Mouse (Mus musculus) liver, postnatal 0 days (tissue): ENCODE data around the gene Zfp51. TPM values are rescaled to one million over a fixed set of nuclear protein-coding genes. Genes with fewer than 3 reads are reported as not detected.
A peak's percentile ranks its signal among the peaks of the same experiment; 100 is the strongest.

Source experiments
- ATAC-seq: fragments of 200-750 bp; cut with Nextera tagmentation; 2 replicates; pipeline ENCODE4 v1.8.0; 2017; ENCODE audit warnings: mild to moderate bottlenecking, moderate library complexity
- DNase-seq: peaks from one replicate; pipeline ENCODE4 v3.0.0-alpha.2; 2016
- H3K27ac ChIP-seq: fragments of 300-500 bp; sonication (generic); 2 replicates; pipeline ENCODE4 v1.5.1; 2014; ENCODE audit warnings: antibody characterized with exemption, moderate library complexity, mild to moderate bottlenecking, low read depth
- H3K27me3 ChIP-seq: fragments of 300-500 bp; sonication (generic); 2 replicates; pipeline ENCODE4 v1.6.1; 2014; ENCODE audit warnings: low read length, control low read depth, mixed read lengths; ENCODE audit not compliant: insufficient read depth
- H3K36me3 ChIP-seq: fragments of 300-500 bp; sonication (generic); replicated peaks from 2 replicates; pipeline ENCODE4 v1.6.1; 2014; ENCODE audit warnings: mild to moderate bottlenecking, control low read depth, low read length, moderate library complexity, mixed read lengths; ENCODE audit not compliant: insufficient read depth
- H3K4me1 ChIP-seq: fragments of 300-500 bp; sonication (generic); 2 replicates; pipeline ENCODE4 v1.6.1; 2014; ENCODE audit warnings: antibody characterized with exemption, mild to moderate bottlenecking, control low read depth; ENCODE audit not compliant: insufficient read depth
- H3K4me2 ChIP-seq: fragments of 300-500 bp; sonication (generic); 2 replicates; pipeline ENCODE4 v1.6.1; 2014; ENCODE audit warnings: low read depth, mild to moderate bottlenecking, low read length, moderate library complexity, mixed read lengths
- H3K4me3 ChIP-seq: fragments of 300-500 bp; sonication (generic); 2 replicates; pipeline ENCODE4 v1.5.1; 2014; ENCODE audit warnings: low read depth, low read length
- H3K9ac ChIP-seq: fragments of 300-500 bp; sonication (generic); replicated peaks from 2 replicates; pipeline ENCODE4 v1.6.1; 2014; ENCODE audit warnings: mild to moderate bottlenecking, moderate library complexity
- H3K9me3 ChIP-seq: fragments of 300-500 bp; sonication (generic); 2 replicates; pipeline ENCODE4 v1.6.1; 2016; ENCODE audit warnings: mild to moderate bottlenecking, control low read depth, low read length, mixed read lengths
- CTCF ChIP-seq: sonication (generic); IDR thresholded peaks from 2 replicates; pipeline ENCODE4 v1.5.1; 2016; ENCODE audit warnings: antibody characterized with exemption, low read depth
- EP300 ChIP-seq: IDR thresholded peaks from 2 replicates; pipeline ENCODE4 v1.6.1; 2016; ENCODE audit warnings: antibody characterized with exemption, low read depth, mild to moderate bottlenecking
- WGBS: fragments of 180-500 bp; shearing (Covaris S2); extraction: QIAGEN DNeasy Blood & Tissue Kit; methylation state at CpG from one replicate; pipeline ENCODE4 v1.1.7; 2014; ENCODE audit not compliant: insufficient replicate concordance; 5-methylcytosine and 5-hydroxymethylcytosine counted together
- polyA plus RNA-seq: library from polyadenylated mRNA; unstranded; fragments of >200 nt; fragmentation: Nextera tagmentation; extraction: Ambion mirVana; gene quantifications from 2 replicates; pipeline ENCODE4 v1.2.1, GENCODE M21; 2015

Zfp51 gene
- polyA plus RNA-seq, 1 experiment from 2014 or later, result 4.7 TPM

DNA sequence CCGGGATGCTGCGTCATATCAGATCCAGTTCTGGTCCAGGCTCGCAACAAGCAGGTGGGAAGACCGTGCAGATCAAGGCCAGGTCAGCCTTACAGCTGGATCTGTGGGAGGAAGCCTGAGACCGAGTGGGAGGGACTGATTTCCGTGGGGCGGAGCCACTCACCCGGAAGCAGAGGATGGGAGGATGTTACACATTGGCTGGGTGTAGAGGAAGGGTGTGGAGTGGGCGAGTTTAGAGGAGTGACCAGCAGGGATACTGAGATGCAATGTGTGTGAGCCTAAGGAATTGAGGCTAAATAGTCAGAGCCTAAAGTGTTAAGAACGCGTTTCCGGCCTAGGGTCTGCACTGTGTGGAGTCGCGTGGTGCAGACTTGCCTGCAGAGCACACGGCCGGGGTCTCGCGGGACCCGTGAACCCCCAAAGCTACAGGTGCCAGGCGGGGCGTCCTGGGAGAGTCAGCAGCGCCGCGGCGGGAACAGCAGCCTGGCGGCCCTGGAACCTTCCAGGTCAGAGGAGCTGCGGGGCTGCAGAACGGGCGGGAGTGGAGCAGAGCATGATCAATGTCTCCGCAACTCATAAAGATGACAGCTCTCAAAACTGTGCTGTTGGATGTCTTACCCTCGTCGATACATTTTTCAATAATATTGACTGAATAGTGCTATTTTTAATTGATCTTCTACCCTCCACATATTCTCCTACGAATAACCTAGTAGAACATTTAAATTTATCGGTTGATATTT, 38.8 kb downstream of the Zfp51 start, which contains the start of gene Zfp53:
Gene Zfp53 (plus strand): TSS at position 239 of the 740 bp plus-strand sequence.
- Histone ChIP-seq H3K27me3 (no peaks in the 10 kb centered on the region), H3K4me3 (peak within 1 kb of the TSS; percentile 89), H3K9ac (peak within 1 kb of the TSS; percentile 81), H3K27ac (peak within 1 kb of the TSS; percentile 87), H3K4me1 (peaks cover 22% of the 10 kb centered on the region), H3K4me2 (peak within 1 kb of the TSS; percentile 94), H3K36me3 (no peaks in the 10 kb centered on the region; the same call in 1 of the 2 replicates), H3K9me3 (no peaks in the 10 kb centered on the region)
- DNase-seq, result peak; percentile 89
- TF ChIP-seq CTCF (0 out of 2 replicates have a peak, but pooled peaks have one; percentile 12), EP300 (no peak)
- WGBS, result under 1% methylated on average over 34 of the region's 34 CpGs
- peak; percentile 100 for ATAC-seq

DNA sequence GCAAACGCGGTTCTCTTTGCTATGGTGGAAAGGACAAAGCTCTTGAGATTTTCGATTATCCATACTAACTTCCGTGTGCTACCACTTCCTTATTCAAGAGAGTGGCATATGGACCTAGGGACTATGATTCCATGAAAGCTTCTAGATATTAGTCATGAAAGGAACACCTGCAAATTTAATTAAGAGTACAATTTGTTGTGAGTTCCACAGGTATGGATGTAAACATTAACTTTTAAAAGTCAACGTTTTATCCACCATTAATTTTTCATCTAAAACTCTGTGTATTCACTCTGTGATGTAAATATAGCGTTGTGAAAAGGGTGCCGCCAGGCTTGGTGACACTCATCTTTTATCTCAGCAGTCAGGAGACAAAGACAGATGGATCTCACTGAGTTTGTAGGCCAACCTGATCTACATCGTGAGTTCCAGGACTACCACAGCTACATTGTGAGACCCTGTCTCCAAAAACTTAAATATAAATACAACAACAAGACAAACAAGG, 39.4 kb downstream of the Zfp51 start:
- DNase-seq (no peak), ATAC-seq (no peak)
- peak overlapping the region; percentile 89 for H3K4me3 ChIP-seq
- TF ChIP-seq EP300 (no peak), CTCF (no peak)
- peak overlapping the region; percentile 87 for H3K27ac ChIP-seq
- H3K9ac ChIP-seq, result peak overlapping the region; percentile 81
- peak overlapping the region; percentile 94 for H3K4me2 ChIP-seq
- peaks cover 22% of the 10 kb centered on the region for H3K4me1 ChIP-seq
- no peaks in the 10 kb centered on the region; the same call in 1 of the 2 replicates for H3K36me3 ChIP-seq
- no peaks in the 10 kb centered on the region for H3K27me3 ChIP-seq
- H3K9me3 ChIP-seq, result no peaks in the 10 kb centered on the region
- WGBS, result 3% methylated on average over 8 of the region's 8 CpGs

DNA sequence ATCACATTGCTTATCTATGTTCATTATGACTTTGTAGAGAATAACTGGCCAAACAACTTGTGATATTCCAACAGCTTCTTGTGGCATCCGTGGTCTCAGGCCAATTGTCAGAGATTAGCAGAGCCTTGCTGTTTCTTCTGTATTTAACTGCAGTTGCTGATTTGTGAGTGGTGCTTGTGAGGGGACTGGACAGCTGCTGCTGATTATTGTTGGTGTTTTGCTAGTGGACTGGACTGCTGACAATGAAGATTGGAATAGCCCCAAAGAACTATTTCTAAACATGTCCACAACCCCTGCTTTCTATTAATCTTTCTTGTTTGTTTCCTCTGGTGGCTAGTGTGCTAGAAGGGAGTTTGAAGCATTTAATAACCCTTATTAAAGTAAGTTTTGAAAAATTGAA, 51.2 kb downstream of the Zfp51 start:
- Histone ChIP-seq H3K36me3 (peaks cover 22% of the 10 kb centered on the region), H3K9ac (no peak overlapping the region), H3K27ac (no peak overlapping the region), H3K27me3 (no peaks in the 10 kb centered on the region), H3K4me2 (no peak overlapping the region), H3K4me3 (no peak overlapping the region), H3K4me1 (no peaks in the 10 kb centered on the region), H3K9me3 (no peaks in the 10 kb centered on the region; the same call in 1 of the 2 replicates)
- TF ChIP-seq CTCF (no peak), EP300 (no peak)
- no peak for DNase-seq
- WGBS, result 52% methylated on average over 1 of the region's 1 CpGs
- no peak for ATAC-seq

DNA sequence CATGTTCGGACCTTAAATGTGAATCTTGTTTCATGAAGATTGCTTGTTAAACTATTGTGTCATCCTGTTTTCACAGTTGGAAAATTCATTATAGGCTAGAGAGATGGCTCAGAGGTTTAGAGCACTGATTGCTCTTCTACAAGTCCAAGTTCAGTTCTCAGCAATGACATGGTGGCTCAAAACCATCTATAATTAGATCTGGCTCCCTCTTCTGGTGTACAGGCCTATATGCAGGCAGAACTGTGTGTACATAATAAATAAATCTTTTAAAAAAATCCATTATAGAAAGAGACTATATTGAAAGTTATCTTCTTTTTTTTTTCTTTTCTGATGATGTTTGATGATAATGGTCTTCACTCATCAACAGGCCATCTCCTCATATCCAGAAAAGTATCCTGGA, 54.4 kb downstream of the Zfp51 start:
- peak; percentile 45 for TF ChIP-seq CTCF
- TF ChIP-seq EP300, result no peak
- peaks cover 30% of the 10 kb centered on the region for H3K36me3 ChIP-seq
- H3K27me3 ChIP-seq, result no peaks in the 10 kb centered on the region
- no peak overlapping the region for H3K4me2 ChIP-seq
- H3K9ac ChIP-seq, result no peak overlapping the region
- ATAC-seq, result no peak
- no peak overlapping the region for H3K27ac ChIP-seq
- no peaks in the 10 kb centered on the region for H3K4me1 ChIP-seq
- no peak for DNase-seq
- no peak overlapping the region for H3K4me3 ChIP-seq
- 95% methylated on average over 1 of the region's 1 CpGs for WGBS
- H3K9me3 ChIP-seq, result no peaks in the 10 kb centered on the region

DNA sequence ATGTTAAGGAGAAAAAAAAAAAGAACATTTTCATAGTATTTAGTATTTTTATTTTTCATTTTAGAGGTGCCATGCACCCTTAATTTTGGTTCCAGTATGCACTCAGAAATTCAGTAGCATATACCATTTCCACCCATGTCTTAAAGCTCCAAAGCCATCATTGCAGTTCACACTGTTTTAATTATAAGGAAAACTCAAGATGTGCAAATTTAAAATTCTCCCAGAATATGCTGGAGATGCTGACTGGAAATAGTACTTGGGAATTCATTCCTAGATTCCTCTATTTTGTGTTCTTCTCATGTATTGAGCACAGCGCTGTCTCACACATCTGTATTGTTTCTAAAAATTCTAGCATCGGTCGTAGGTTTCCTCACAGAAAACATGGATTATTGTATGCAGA, 56.1 kb downstream of the Zfp51 start:
- TF ChIP-seq EP300 (no peak), CTCF (no peak)
- H3K4me2 ChIP-seq, result no peak overlapping the region
- H3K9me3 ChIP-seq, result no peaks in the 10 kb centered on the region
- ATAC-seq (no peak), DNase-seq (no peak)
- H3K27me3 ChIP-seq, result no peaks in the 10 kb centered on the region
- H3K9ac ChIP-seq, result no peak overlapping the region
- H3K27ac ChIP-seq, result no peak overlapping the region
- H3K4me3 ChIP-seq, result no peak overlapping the region
- WGBS, result 88% methylated on average over 3 of the region's 3 CpGs
- peaks cover 23% of the 10 kb centered on the region for H3K36me3 ChIP-seq
- H3K4me1 ChIP-seq, result no peaks in the 10 kb centered on the region

DNA sequence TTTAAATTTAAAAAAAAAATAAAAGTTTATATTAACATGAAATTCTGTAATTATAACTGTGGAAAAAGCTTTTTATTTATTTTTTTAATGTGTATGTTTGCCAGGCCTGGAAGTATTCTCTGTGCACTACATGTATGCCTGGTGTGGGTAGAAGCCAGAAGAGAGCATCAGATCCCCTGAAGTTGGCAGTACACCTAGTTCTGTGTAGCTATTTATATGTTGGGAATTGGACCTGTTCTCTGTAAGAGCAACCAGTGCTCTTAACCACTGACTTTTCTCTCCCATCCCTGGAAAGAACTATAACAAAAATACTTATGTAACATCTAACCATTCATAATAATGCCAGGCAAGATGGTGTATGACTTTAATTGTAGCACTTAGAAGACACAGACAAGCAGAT, 59.6 kb downstream of the Zfp51 start:
- H3K27me3 ChIP-seq, result no peaks in the 10 kb centered on the region
- H3K9ac ChIP-seq, result no peak overlapping the region
- H3K4me2 ChIP-seq, result no peak overlapping the region
- no peaks in the 10 kb centered on the region for H3K9me3 ChIP-seq
- no peaks in the 10 kb centered on the region for H3K4me1 ChIP-seq
- H3K36me3 ChIP-seq, result peaks cover 23% of the 10 kb centered on the region
- no peak overlapping the region for H3K27ac ChIP-seq
- no peak for DNase-seq
- TF ChIP-seq CTCF (no peak), EP300 (no peak)
- H3K4me3 ChIP-seq, result no peak overlapping the region
- no peak for ATAC-seq

Other genes with a start within 250 kb of the Zfp51 start
- gene Vmn1r234, start 224.3 kb upstream of the Zfp51 start, polyA plus RNA-seq, result not detected in 2 replicates
- not detected in 2 replicates for gene Vmn1r235, start 194.0 kb upstream of the Zfp51 start, polyA plus RNA-seq
- gene Vmn1r236, start 167.4 kb upstream of the Zfp51 start, polyA plus RNA-seq, result not detected in 2 replicates
- not detected in 2 replicates for gene Vmn1r237, start 138.5 kb upstream of the Zfp51 start, polyA plus RNA-seq
- gene Zfp677, start 66.6 kb upstream of the Zfp51 start, polyA plus RNA-seq, result 0.40 and 0.55 TPM in 2 replicates
- gene Zfp54, start 27.1 kb upstream of the Zfp51 start, polyA plus RNA-seq, result 1.7 and 1.9 TPM in 2 replicates
- gene Zfp53, start 38.6 kb downstream of the Zfp51 start, polyA plus RNA-seq, result 2.7 and 3.5 TPM in 2 replicates
- gene Zfp52, start 85.2 kb downstream of the Zfp51 start, polyA plus RNA-seq, result 0.85 and 1.2 TPM in 2 replicates
- 3.2 and 3.7 TPM in 2 replicates for gene Zfp948, start 116.6 kb downstream of the Zfp51 start, polyA plus RNA-seq
- 0.80 and 1.1 TPM in 2 replicates for gene Zfp983, start 200.2 kb downstream of the Zfp51 start, polyA plus RNA-seq
- 0.82 and 2.1 TPM in 2 replicates for gene Gm10226, start 241.5 kb downstream of the Zfp51 start, polyA plus RNA-seq